Mouse (Mus musculus) lung, adult 2 months (tissue): ENCODE data around the gene Cmtm2a.
"Not testable (repeated sequence)": the region's sequence is repeated elsewhere in the genome, so short reads cannot be mapped to it uniquely, and the experiment has no call there.

Experiments used
- CTCF ChIP-seq: fragments of 200-500 bp; IDR thresholded peaks from 2 replicates; pipeline ENCODE4 v1.5.1; 2011; ENCODE audit warnings: mild to moderate bottlenecking, low read length, control low read depth; ENCODE audit not compliant: insufficient read depth
- POLR2A ChIP-seq: fragments of 200-500 bp; IDR thresholded peaks from 2 replicates; pipeline ENCODE4 v1.6.1; 2011; ENCODE audit warnings: low read depth, mild to moderate bottlenecking, control low read depth, low read length, borderline replicate concordance; ENCODE audit errors: extremely low read depth

- not testable (repeated sequence) for TF ChIP-seq POLR2A, CTCF
These were observed 8.6 kb upstream of the Cmtm2a start for GRCm38 (mm10) chr8:104301577-104301976.
